Mouse (Mus musculus): ENCODE results near the gene Dolpp1. TPM values are rescaled to one million over a fixed set of nuclear protein-coding genes. Genes with fewer than 3 reads are reported as not detected.

Dolpp1 gene
- polyA plus RNA-seq, 1 experiment from 2014 or later = 29.8 TPM

- peak overlapping the region; percentile 32 for H3K4me3 ChIP-seq (ENCODE audit: low read depth, low read length)
- 4% methylated on average over 15 of the region's 15 CpGs for WGBS
- ATAC-seq (ENCODE audit: low FRiP score, low TSS enrichment) = peak; percentile 83
- no peaks in the 10 kb centered on the region for H3K9me3 ChIP-seq (ENCODE audit: control insufficient read depth, low read length)
- peak overlapping the region; percentile 54 for H3K4me2 ChIP-seq (replicated peaks; ENCODE audit: low read depth)
- no peaks in the 10 kb centered on the region for H3K27me3 ChIP-seq (ENCODE audit: control insufficient read depth, insufficient read depth, low read length)
- peak overlapping the region; percentile 63 for H3K9ac ChIP-seq (ENCODE audit: low read length)
- peaks cover 27% of the 10 kb centered on the region for H3K4me1 ChIP-seq (replicated peaks; ENCODE audit: control insufficient read depth, insufficient read depth)
- peaks cover 28% of the 10 kb centered on the region; the same call in 1 of the 2 replicates for H3K36me3 ChIP-seq (ENCODE audit: control insufficient read depth, insufficient read depth, low read length)
- TF ChIP-seq CTCF (IDR thresholded peaks at IDR 0.05; ENCODE audit: low read depth) (0 out of 2 replicates have a peak, but pooled peaks have one; percentile 15), EP300 (optimal IDR thresholded peaks at IDR 0.05) (peak; percentile 70)
- peak; percentile 93 for DNase-seq (ENCODE audit: low spot score)
- H3K27ac ChIP-seq (replicated peaks) = peak overlapping the region; percentile 99
Measured at GRCm38 (mm10) chr2:30441518-30442497, 49.8 kb downstream of the Dolpp1 start.

GRCm38 (mm10) chr2:30442498-30442890 lies 50.4 kb downstream of the Dolpp1 start:
- Histone ChIP-seq H3K4me2 (replicated peaks; ENCODE audit: low read depth) (peak overlapping the region; percentile 54), H3K27me3 (ENCODE audit: control insufficient read depth, insufficient read depth, low read length) (no peaks in the 10 kb centered on the region), H3K36me3 (ENCODE audit: control insufficient read depth, insufficient read depth, low read length) (peaks cover 30% of the 10 kb centered on the region; the same call in 1 of the 2 replicates), H3K4me1 (replicated peaks; ENCODE audit: control insufficient read depth, insufficient read depth) (peaks cover 27% of the 10 kb centered on the region), H3K9me3 (ENCODE audit: control insufficient read depth, low read length) (no peaks in the 10 kb centered on the region), H3K9ac (ENCODE audit: low read length) (peak overlapping the region; percentile 63), H3K4me3 (ENCODE audit: low read depth, low read length) (peak overlapping the region; percentile 32), H3K27ac (replicated peaks) (peak overlapping the region; percentile 99)
- 24% methylated on average over 5 of the region's 5 CpGs for WGBS
- DNase-seq (ENCODE audit: low spot score) (no peak), ATAC-seq (ENCODE audit: low FRiP score, low TSS enrichment) (no peak)
- TF ChIP-seq EP300 (optimal IDR thresholded peaks at IDR 0.05) (no peak), CTCF (IDR thresholded peaks at IDR 0.05; ENCODE audit: low read depth) (no peak)

GRCm38 (mm10) chr2:30443281-30443680 lies 51.2 kb downstream of the Dolpp1 start:
- H3K4me2 ChIP-seq (replicated peaks; ENCODE audit: low read depth) = peak overlapping the region; percentile 54
- no peaks in the 10 kb centered on the region for H3K9me3 ChIP-seq (ENCODE audit: control insufficient read depth, low read length)
- peaks cover 27% of the 10 kb centered on the region for H3K4me1 ChIP-seq (replicated peaks; ENCODE audit: control insufficient read depth, insufficient read depth)
- peak overlapping the region; percentile 63 for H3K9ac ChIP-seq (ENCODE audit: low read length)
- no peak for TF ChIP-seq EP300 (optimal IDR thresholded peaks at IDR 0.05)
- no peak; the same call in 1 of the 2 replicates for TF ChIP-seq CTCF (IDR thresholded peaks at IDR 0.05; ENCODE audit: low read depth)
- H3K27me3 ChIP-seq (ENCODE audit: control insufficient read depth, insufficient read depth, low read length) = no peaks in the 10 kb centered on the region
- peak overlapping the region; percentile 99 for H3K27ac ChIP-seq (replicated peaks)
- DNase-seq (ENCODE audit: low spot score) (no peak), ATAC-seq (ENCODE audit: low FRiP score, low TSS enrichment) (no peak)
- 0 out of 2 replicates have a peak overlapping the region, but pooled peaks have one; percentile 32 for H3K4me3 ChIP-seq (ENCODE audit: low read depth, low read length)
- WGBS = 33% methylated on average over 4 of the region's 4 CpGs
- peaks cover 24% of the 10 kb centered on the region; the same call in 1 of the 2 replicates for H3K36me3 ChIP-seq (ENCODE audit: control insufficient read depth, insufficient read depth, low read length)

- H3K27ac ChIP-seq (replicated peaks) = peak overlapping the region; percentile 99
- no peak for TF ChIP-seq EP300 (optimal IDR thresholded peaks at IDR 0.05)
- no peak for TF ChIP-seq CTCF (IDR thresholded peaks at IDR 0.05; ENCODE audit: low read depth)
- H3K4me2 ChIP-seq (replicated peaks; ENCODE audit: low read depth) = peak overlapping the region; percentile 15; the same call in 1 of the 2 replicates
- H3K27me3 ChIP-seq (ENCODE audit: control insufficient read depth, insufficient read depth, low read length) = no peaks in the 10 kb centered on the region
- H3K4me3 ChIP-seq (ENCODE audit: low read depth, low read length) = no peak overlapping the region
- peak overlapping the region; percentile 23; the same call in 1 of the 2 replicates for H3K9ac ChIP-seq (ENCODE audit: low read length)
- DNase-seq (ENCODE audit: low spot score) (no peak), ATAC-seq (ENCODE audit: low FRiP score, low TSS enrichment) (no peak)
- WGBS = 39% methylated on average over 5 of the region's 5 CpGs
- no peaks in the 10 kb centered on the region for H3K9me3 ChIP-seq (ENCODE audit: control insufficient read depth, low read length)
- peaks cover 20% of the 10 kb centered on the region; the same call in 1 of the 2 replicates for H3K36me3 ChIP-seq (ENCODE audit: control insufficient read depth, insufficient read depth, low read length)
- H3K4me1 ChIP-seq (replicated peaks; ENCODE audit: control insufficient read depth, insufficient read depth) = peaks cover 27% of the 10 kb centered on the region
Measured at GRCm38 (mm10) chr2:30444006-30444405, 52.0 kb downstream of the Dolpp1 start.

- peaks cover 27% of the 10 kb centered on the region for H3K4me1 ChIP-seq (replicated peaks; ENCODE audit: control insufficient read depth, insufficient read depth)
- no peak for TF ChIP-seq EP300 (optimal IDR thresholded peaks at IDR 0.05)
- no peak for TF ChIP-seq CTCF (IDR thresholded peaks at IDR 0.05; ENCODE audit: low read depth)
- H3K9ac ChIP-seq (ENCODE audit: low read length) = peak overlapping the region; percentile 23; the same call in 1 of the 2 replicates
Measured at GRCm38 (mm10) chr2:30444450-30444849, 52.4 kb downstream of the Dolpp1 start.

More at GRCm38 (mm10) chr2:30444450-30444849, 52.4 kb downstream of the Dolpp1 start:
- Histone ChIP-seq H3K4me3 (ENCODE audit: low read depth, low read length) (no peak overlapping the region), H3K9me3 (ENCODE audit: control insufficient read depth, low read length) (no peaks in the 10 kb centered on the region), H3K27me3 (ENCODE audit: control insufficient read depth, insufficient read depth, low read length) (no peaks in the 10 kb centered on the region), H3K4me2 (replicated peaks; ENCODE audit: low read depth) (peak overlapping the region; percentile 15; the same call in 1 of the 2 replicates), H3K36me3 (ENCODE audit: control insufficient read depth, insufficient read depth, low read length) (peaks cover 17% of the 10 kb centered on the region), H3K27ac (replicated peaks) (peak overlapping the region; percentile 99)
- DNase-seq (ENCODE audit: low spot score) (no peak), ATAC-seq (ENCODE audit: low FRiP score, low TSS enrichment) (no peak)
